Mouse (Mus musculus): ENCODE measurements at regions not wholly inside any gene's neighbourhood (a gene's known extent, or its start where the extent isn't known, plus 50 kb on each side); places are given as distances from the start of the nearest gene placed in this dataset.

GRCm38 (mm10) chr9:61145738-61146137, 226.4 kb upstream of the Tle3 start:
- H3K4me3 ChIP-seq = no peak overlapping the region
- H3K27me3 ChIP-seq (ENCODE audit: insufficient read depth, poor library complexity, severe bottlenecking) = peaks cover 38% of the 10 kb centered on the region
- no peaks in the 10 kb centered on the region for H3K36me3 ChIP-seq
- no peak overlapping the region for H3K27ac ChIP-seq
- no peaks in the 10 kb centered on the region for H3K4me1 ChIP-seq
- 84% methylated on average over 8 of the region's 8 CpGs for WGBS
- no peak for DNase-seq (ENCODE audit: low spot score)
- no peaks in the 10 kb centered on the region for H3K9me3 ChIP-seq

- 72% methylated on average over 4 of the region's 4 CpGs for WGBS
- no peaks in the 10 kb centered on the region for H3K36me3 ChIP-seq
- 0 out of 2 replicates have a peak, but pooled peaks cover 9% of the 10 kb centered on the region for H3K4me1 ChIP-seq
- H3K4me3 ChIP-seq = no peak overlapping the region
- no peaks in the 10 kb centered on the region for H3K9me3 ChIP-seq
- DNase-seq (ENCODE audit: low spot score) = no peak
- H3K27ac ChIP-seq = no peak overlapping the region
- peaks cover 38% of the 10 kb centered on the region for H3K27me3 ChIP-seq (ENCODE audit: insufficient read depth, poor library complexity, severe bottlenecking)
Observed at GRCm38 (mm10) chr9:61151201-61151600, 221.0 kb upstream of the Tle3 start.

DNA sequence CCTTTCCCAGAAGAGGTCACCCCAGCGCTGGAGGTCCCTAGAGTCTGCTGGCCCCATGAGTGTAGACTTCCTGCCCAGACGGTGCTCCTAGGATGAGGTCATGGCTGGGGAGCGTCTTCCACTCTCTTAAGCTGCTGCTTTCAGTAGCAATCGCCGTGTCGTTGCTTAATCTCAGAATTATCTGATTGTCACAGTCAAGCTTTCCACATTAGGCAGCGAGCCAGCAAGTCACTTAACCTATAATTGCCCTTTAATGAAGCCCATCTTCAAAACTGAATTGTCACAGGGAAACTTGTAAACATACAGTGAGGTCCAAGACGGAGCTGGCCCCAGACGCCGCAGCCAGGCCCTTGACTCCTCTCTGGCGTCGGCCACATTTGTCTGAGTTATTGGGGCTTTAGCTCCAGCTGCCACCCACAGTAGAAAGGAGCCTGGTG, 220.2 kb upstream of the Tle3 start:
- Histone ChIP-seq H3K27me3 (ENCODE audit: insufficient read depth, poor library complexity, severe bottlenecking) (peaks cover 40% of the 10 kb centered on the region), H3K9me3 (no peaks in the 10 kb centered on the region), H3K36me3 (no peaks in the 10 kb centered on the region), H3K4me1 (0 out of 2 replicates have a peak, but pooled peaks cover 9% of the 10 kb centered on the region), H3K4me3 (no peak overlapping the region), H3K27ac (no peak overlapping the region)
- DNase-seq (ENCODE audit: low spot score) = no peak
- 45% methylated on average over 12 of the region's 12 CpGs for WGBS

DNA sequence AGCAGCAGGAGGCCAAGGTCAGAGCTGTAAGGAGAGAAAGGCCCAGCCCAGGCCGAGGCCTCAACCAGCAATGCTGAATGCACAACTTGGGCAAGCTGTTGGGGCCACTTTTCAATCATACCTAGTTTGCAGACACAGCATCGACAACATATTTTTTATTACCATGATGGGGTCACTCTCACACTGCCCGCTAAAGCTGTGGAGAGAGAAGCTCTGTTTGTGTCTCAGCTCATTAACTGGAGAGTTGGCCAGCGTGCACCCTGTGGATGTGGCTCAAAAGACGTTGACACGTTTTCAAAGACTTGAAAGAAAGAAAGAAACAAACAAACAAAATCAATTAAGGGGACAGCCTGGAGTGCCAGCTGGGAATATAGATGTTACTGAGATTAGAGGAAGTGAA, 217.4 kb upstream of the Tle3 start:
- 0 out of 2 replicates have a peak, but pooled peaks cover 14% of the 10 kb centered on the region for H3K4me1 ChIP-seq
- peaks cover 50% of the 10 kb centered on the region; the same call in 1 of the 2 replicates for H3K27me3 ChIP-seq (ENCODE audit: insufficient read depth, poor library complexity, severe bottlenecking)

GRCm38 (mm10) chr9:61155851-61156250, 216.3 kb upstream of the Tle3 start:
- H3K36me3 ChIP-seq = no peaks in the 10 kb centered on the region
- H3K4me3 ChIP-seq = no peak overlapping the region
- H3K27me3 ChIP-seq (ENCODE audit: insufficient read depth, poor library complexity, severe bottlenecking) = peaks cover 52% of the 10 kb centered on the region; the same call in 1 of the 2 replicates
- no peaks in the 10 kb centered on the region for H3K9me3 ChIP-seq
- WGBS = 72% methylated on average over 14 of the region's 14 CpGs
- no peak for DNase-seq (ENCODE audit: low spot score)
- H3K4me1 ChIP-seq = 0 out of 2 replicates have a peak, but pooled peaks cover 14% of the 10 kb centered on the region
- H3K27ac ChIP-seq = no peak overlapping the region

More for the DNA sequence above, 217.4 kb upstream of the Tle3 start:
- no peak for DNase-seq (ENCODE audit: low spot score)
- no peak overlapping the region for H3K27ac ChIP-seq
- H3K4me3 ChIP-seq = no peak overlapping the region
- H3K9me3 ChIP-seq = no peaks in the 10 kb centered on the region
- WGBS = 60% methylated on average over 6 of the region's 6 CpGs
- H3K36me3 ChIP-seq = no peaks in the 10 kb centered on the region

DNA sequence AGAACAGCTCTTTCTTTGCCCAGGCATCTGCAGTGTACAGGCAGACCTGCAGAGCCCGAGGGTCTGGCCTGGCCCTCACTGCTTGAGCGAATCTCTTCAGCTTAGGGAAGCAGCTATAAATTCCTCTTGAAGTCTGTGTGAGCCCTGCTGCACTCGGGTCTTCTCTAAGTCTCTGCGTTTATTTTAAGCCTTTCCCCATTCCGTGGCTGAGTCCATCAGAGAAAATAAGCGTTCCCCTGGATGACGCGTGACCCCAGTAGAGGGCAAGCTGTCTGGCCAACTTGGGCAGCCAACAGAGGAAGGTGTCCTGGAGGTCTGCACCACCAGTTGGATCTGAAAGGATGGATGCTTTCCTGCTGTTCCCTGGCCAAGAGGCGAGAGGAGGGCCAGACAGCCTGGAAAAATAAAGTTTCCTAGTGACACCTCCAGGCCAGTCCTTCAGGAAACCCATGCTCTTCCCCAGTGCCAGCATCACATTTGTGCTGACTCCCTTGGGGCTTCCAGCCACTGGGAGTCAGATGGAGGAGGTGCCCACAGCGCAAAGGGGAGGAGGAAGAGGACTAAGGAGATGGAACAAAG, 213.9 kb upstream of the Tle3 start:
- no peak for DNase-seq (ENCODE audit: low spot score)
- Histone ChIP-seq H3K36me3 (no peaks in the 10 kb centered on the region), H3K9me3 (no peaks in the 10 kb centered on the region), H3K4me1 (0 out of 2 replicates have a peak, but pooled peaks cover 8% of the 10 kb centered on the region), H3K4me3 (no peak overlapping the region), H3K27ac (no peak overlapping the region), H3K27me3 (ENCODE audit: insufficient read depth, poor library complexity, severe bottlenecking) (peaks cover 60% of the 10 kb centered on the region; the same call in 1 of the 2 replicates)
- WGBS = 47% methylated on average over 10 of the region's 10 CpGs

DNA sequence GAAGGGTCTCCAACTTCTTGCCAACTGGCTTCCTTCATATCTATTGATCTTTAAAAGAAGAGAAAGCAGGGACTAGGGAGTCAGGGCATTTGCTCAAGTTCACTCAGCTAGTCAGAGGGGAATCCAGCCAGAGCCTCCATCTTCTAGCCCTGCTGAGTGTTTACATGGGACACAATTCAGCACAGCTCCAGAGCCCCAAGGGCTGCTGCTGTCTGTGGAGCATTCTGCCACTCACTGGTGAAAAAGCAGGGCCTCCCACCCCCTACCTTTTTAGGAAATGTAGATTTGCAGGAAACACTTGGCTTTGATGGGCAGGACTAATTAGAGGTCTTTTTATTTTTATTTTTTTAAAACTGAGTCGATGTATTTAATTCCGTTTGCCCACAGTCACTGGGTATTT, 213.0 kb upstream of the Tle3 start:
- 86% methylated on average over 2 of the region's 2 CpGs for WGBS
- H3K36me3 ChIP-seq = no peaks in the 10 kb centered on the region
- H3K4me3 ChIP-seq = no peak overlapping the region
- no peak for DNase-seq (ENCODE audit: low spot score)
- H3K27ac ChIP-seq = no peak overlapping the region
- no peaks in the 10 kb centered on the region for H3K9me3 ChIP-seq
- H3K4me1 ChIP-seq = 0 out of 2 replicates have a peak, but pooled peaks cover 5% of the 10 kb centered on the region
- peaks cover 62% of the 10 kb centered on the region; the same call in 1 of the 2 replicates for H3K27me3 ChIP-seq (ENCODE audit: insufficient read depth, poor library complexity, severe bottlenecking)

GRCm38 (mm10) chr9:61159616-61160015, 212.6 kb upstream of the Tle3 start:
- WGBS = 79% methylated on average over 10 of the region's 10 CpGs
- Histone ChIP-seq H3K36me3 (no peaks in the 10 kb centered on the region), H3K27me3 (ENCODE audit: insufficient read depth, poor library complexity, severe bottlenecking) (peaks cover 66% of the 10 kb centered on the region), H3K4me3 (no peak overlapping the region), H3K4me1 (peaks cover 10% of the 10 kb centered on the region), H3K27ac (no peak overlapping the region), H3K9me3 (no peaks in the 10 kb centered on the region)
- DNase-seq (ENCODE audit: low spot score) = no peak

- Histone ChIP-seq H3K4me3 (no peak overlapping the region), H3K9me3 (no peaks in the 10 kb centered on the region), H3K36me3 (no peaks in the 10 kb centered on the region), H3K27me3 (ENCODE audit: insufficient read depth, poor library complexity, severe bottlenecking) (peaks cover 74% of the 10 kb centered on the region), H3K27ac (no peak overlapping the region), H3K4me1 (peaks cover 31% of the 10 kb centered on the region)
- no peak for DNase-seq (ENCODE audit: low spot score)
- WGBS = 84% methylated on average over 10 of the region's 10 CpGs
Observed at GRCm38 (mm10) chr9:61162884-61163283, 209.3 kb upstream of the Tle3 start.

- 74% methylated on average over 19 of the region's 19 CpGs for WGBS
- Histone ChIP-seq H3K27ac (no peak overlapping the region), H3K4me1 (peaks cover 26% of the 10 kb centered on the region), H3K4me3 (no peak overlapping the region), H3K36me3 (no peaks in the 10 kb centered on the region), H3K9me3 (no peaks in the 10 kb centered on the region), H3K27me3 (ENCODE audit: insufficient read depth, poor library complexity, severe bottlenecking) (peaks cover 65% of the 10 kb centered on the region)
- DNase-seq (ENCODE audit: low spot score) = no peak
Observed at GRCm38 (mm10) chr9:61163671-61164288, 208.4 kb upstream of the Tle3 start.

DNA sequence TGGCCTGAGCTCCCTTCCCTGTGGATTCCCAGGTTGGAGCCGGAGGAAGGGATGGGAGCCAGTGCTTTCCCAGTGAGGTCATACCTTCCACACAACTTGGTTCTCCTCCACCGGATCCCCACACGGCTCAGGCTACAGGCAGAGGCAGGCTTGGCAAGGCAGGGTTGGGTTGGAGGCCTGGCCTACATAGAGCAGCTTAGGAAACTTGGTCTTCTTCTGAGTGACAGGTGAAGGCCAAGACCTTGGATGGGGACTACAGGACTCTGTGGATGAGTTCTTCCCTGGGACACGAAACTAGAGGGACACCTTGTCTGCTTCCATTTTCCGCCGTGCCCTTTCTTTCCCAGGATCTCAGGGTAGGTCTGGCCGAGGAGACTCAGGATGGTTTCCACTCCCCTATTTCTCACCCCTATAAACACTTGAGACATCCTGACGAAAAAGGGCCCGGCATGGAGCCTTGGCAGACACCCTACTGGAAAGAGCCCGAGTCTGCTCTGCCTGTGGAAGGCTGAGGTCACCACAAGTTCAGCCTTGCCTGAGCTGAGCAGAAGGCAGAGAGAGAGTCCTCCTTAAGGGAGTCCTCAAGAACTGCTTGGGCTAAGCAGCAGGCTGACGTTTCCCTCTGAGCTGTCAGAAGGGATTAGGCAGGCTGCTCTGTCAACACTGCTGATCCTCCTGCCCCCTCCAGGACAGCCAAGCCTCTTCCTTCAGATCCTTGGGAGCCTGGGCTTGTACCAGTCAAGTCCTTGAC, 207.5 kb upstream of the Tle3 start:
- H3K4me1 ChIP-seq = peaks cover 26% of the 10 kb centered on the region

GRCm38 (mm10) chr9:61166115-61166514, 206.1 kb upstream of the Tle3 start:
- H3K36me3 ChIP-seq = no peaks in the 10 kb centered on the region
- WGBS = 60% methylated on average over 2 of the region's 2 CpGs
- H3K4me1 ChIP-seq = peaks cover 26% of the 10 kb centered on the region
- DNase-seq (ENCODE audit: low spot score) = no peak
- no peaks in the 10 kb centered on the region for H3K9me3 ChIP-seq
- H3K27me3 ChIP-seq (ENCODE audit: insufficient read depth, poor library complexity, severe bottlenecking) = peaks cover 59% of the 10 kb centered on the region
- no peak overlapping the region for H3K4me3 ChIP-seq
- no peak overlapping the region for H3K27ac ChIP-seq

More for the DNA sequence above, 207.5 kb upstream of the Tle3 start:
- no peak for DNase-seq (ENCODE audit: low spot score)
- H3K9me3 ChIP-seq = no peaks in the 10 kb centered on the region
- 44% methylated on average over 11 of the region's 11 CpGs for WGBS
- H3K4me3 ChIP-seq = no peak overlapping the region
- peak overlapping the region; percentile 16; the same call in 1 of the 2 replicates for H3K27ac ChIP-seq
- H3K27me3 ChIP-seq (ENCODE audit: insufficient read depth, poor library complexity, severe bottlenecking) = peaks cover 63% of the 10 kb centered on the region
- no peaks in the 10 kb centered on the region for H3K36me3 ChIP-seq
